Mouse (Mus musculus) stomach, postnatal 0 days (tissue): Measurements from ENCODE around the gene Otulinl. TPM values are rescaled to one million over a fixed set of nuclear protein-coding genes. Genes with fewer than 3 reads are reported as not detected.

Experiments
- ATAC-seq: fragments of 200-750 bp; cut with Nextera tagmentation; 2 replicates; pipeline ENCODE4 v1.8.0; 2017; ENCODE audit not compliant: low FRiP score, low TSS enrichment
- DNase-seq: peaks from one replicate; pipeline ENCODE4 v3.0.0-alpha.2; 2016; ENCODE audit warnings: low spot score
- H3K27ac ChIP-seq: fragments of 300-500 bp; sonication (generic); replicated peaks from 2 replicates; pipeline ENCODE4 v1.5.1; 2014; ENCODE audit warnings: mild to moderate bottlenecking, control low read depth
- H3K27me3 ChIP-seq: fragments of 300-500 bp; sonication (generic); 2 replicates; pipeline ENCODE4 v1.6.1; 2014; ENCODE audit warnings: low read length; ENCODE audit not compliant: control insufficient read depth, insufficient read depth
- H3K36me3 ChIP-seq: fragments of 300-500 bp; sonication (generic); 2 replicates; pipeline ENCODE4 v1.6.1; 2014; ENCODE audit warnings: low read length, mixed read lengths; ENCODE audit not compliant: control insufficient read depth, insufficient read depth
- H3K4me1 ChIP-seq: fragments of 300-500 bp; sonication (generic); replicated peaks from 2 replicates; pipeline ENCODE4 v1.6.1; 2014; ENCODE audit warnings: antibody characterized with exemption; ENCODE audit not compliant: control insufficient read depth, insufficient read depth
- H3K4me2 ChIP-seq: fragments of 300-500 bp; sonication (generic); replicated peaks from 2 replicates; pipeline ENCODE4 v1.6.1; 2014; ENCODE audit warnings: low read depth, mild to moderate bottlenecking, control low read depth, moderate library complexity
- H3K4me3 ChIP-seq: fragments of 300-500 bp; sonication (generic); 2 replicates; pipeline ENCODE4 v1.5.1; 2014; ENCODE audit warnings: low read depth, low read length, control low read depth
- H3K9ac ChIP-seq: fragments of 300-500 bp; sonication (generic); 2 replicates; pipeline ENCODE4 v1.6.1; 2014; ENCODE audit warnings: mild to moderate bottlenecking, low read length, control low read depth, mixed read lengths
- H3K9me3 ChIP-seq: fragments of 300-500 bp; sonication (generic); 2 replicates; pipeline ENCODE4 v1.6.1; 2016; ENCODE audit warnings: low read length; ENCODE audit not compliant: control insufficient read depth
- CTCF ChIP-seq: IDR thresholded peaks from 2 replicates; pipeline ENCODE4 v1.5.1; 2016; ENCODE audit warnings: antibody characterized with exemption, low read depth, mild to moderate bottlenecking, moderate library complexity
- EP300 ChIP-seq: optimal IDR thresholded peaks from 2 replicates; pipeline ENCODE3; 2016; ENCODE audit warnings: antibody characterized with exemption
- WGBS: fragments of 180-500 bp; shearing (Covaris S2); extraction: QIAGEN DNeasy Blood & Tissue Kit; methylation state at CpG from one replicate; pipeline ENCODE4 v1.1.7; 2014; 5-methylcytosine and 5-hydroxymethylcytosine counted together
- polyA plus RNA-seq: library from polyadenylated mRNA; unstranded; fragments of >200 nt; fragmentation: Nextera tagmentation; extraction: Ambion mirVana; gene quantifications from 2 replicates; pipeline ENCODE4 v1.2.1, GENCODE M21; 2015

Gene Otulinl
- polyA plus RNA-seq, 1 experiment from 2014 or later = 15.2 TPM

GRCm38 (mm10) chr15:27642895-27643294 lies 38.5 kb downstream of the Otulinl start:
- no peak for ATAC-seq
- Histone ChIP-seq H3K4me3 (no peak overlapping the region), H3K9ac (no peak overlapping the region), H3K36me3 (no peaks in the 10 kb centered on the region), H3K27me3 (no peaks in the 10 kb centered on the region), H3K4me1 (no peaks in the 10 kb centered on the region), H3K4me2 (no peak overlapping the region), H3K9me3 (no peaks in the 10 kb centered on the region), H3K27ac (no peak overlapping the region)
- DNase-seq = no peak
- TF ChIP-seq EP300 (no peak), CTCF (peak; percentile 77)
- WGBS = 90% methylated on average over 3 of the region's 3 CpGs

GRCm38 (mm10) chr15:27641171-27641570 lies 40.2 kb downstream of the Otulinl start:
- H3K27me3 ChIP-seq = no peaks in the 10 kb centered on the region
- no peak for TF ChIP-seq EP300
- no peak for TF ChIP-seq CTCF
- no peak overlapping the region for H3K9ac ChIP-seq
- H3K4me2 ChIP-seq = no peak overlapping the region
- ATAC-seq = no peak
- 47% methylated on average over 12 of the region's 12 CpGs for WGBS
- no peak for DNase-seq
- H3K36me3 ChIP-seq = no peaks in the 10 kb centered on the region
- no peak overlapping the region for H3K4me3 ChIP-seq
- H3K4me1 ChIP-seq = no peaks in the 10 kb centered on the region
- no peak overlapping the region for H3K27ac ChIP-seq
- no peaks in the 10 kb centered on the region for H3K9me3 ChIP-seq

- no peak overlapping the region for H3K4me3 ChIP-seq
- H3K4me2 ChIP-seq = no peak overlapping the region
- no peaks in the 10 kb centered on the region for H3K36me3 ChIP-seq
- no peaks in the 10 kb centered on the region for H3K27me3 ChIP-seq
- DNase-seq (no peak), ATAC-seq (no peak)
- TF ChIP-seq CTCF (no peak), EP300 (no peak)
- no peak overlapping the region for H3K9ac ChIP-seq
- peaks cover under 1% of the 10 kb centered on the region; the same call in 1 of the 2 replicates for H3K4me1 ChIP-seq
- H3K9me3 ChIP-seq = no peaks in the 10 kb centered on the region
- peak overlapping the region; percentile 65 for H3K27ac ChIP-seq
- WGBS = 55% methylated on average over 8 of the region's 8 CpGs
Measured at GRCm38 (mm10) chr15:27633941-27634900, 47.2 kb downstream of the Otulinl start.

GRCm38 (mm10) chr15:27630601-27631383 lies 50.6 kb downstream of the Otulinl start, which contains the start of gene Otulin:
TSS of gene Otulin (minus strand) at chr15:27630693.
- TF ChIP-seq CTCF (peak; percentile 31; the same call in 1 of the 2 replicates), EP300 (no peak)
- 7% methylated on average over 49 of the region's 56 CpGs for WGBS

GRCm38 (mm10) chr15:27629800-27630600 lies 51.4 kb downstream of the Otulinl start:
- DNase-seq = peak; percentile 35
- peak overlapping the region; percentile 83 for H3K27ac ChIP-seq

More at GRCm38 (mm10) chr15:27630601-27631383, 50.6 kb downstream of the Otulinl start, which contains the start of gene Otulin:
- peak within 1 kb of the TSS; percentile 80 for H3K4me3 ChIP-seq
- ATAC-seq (peak; percentile 98), DNase-seq (peak; percentile 98)
- H3K9me3 ChIP-seq = no peaks in the 10 kb centered on the region
- peak within 1 kb of the TSS; percentile 93 for H3K9ac ChIP-seq
- peak within 1 kb of the TSS; percentile 82 for H3K4me2 ChIP-seq
- H3K27me3 ChIP-seq = no peaks in the 10 kb centered on the region
- H3K4me1 ChIP-seq = peaks cover 5% of the 10 kb centered on the region; the same call in 1 of the 2 replicates
- H3K27ac ChIP-seq = peak within 1 kb of the TSS; percentile 83
- 0 out of 2 replicates have a peak, but pooled peaks cover under 1% of the 10 kb centered on the region for H3K36me3 ChIP-seq

More at GRCm38 (mm10) chr15:27629800-27630600, 51.4 kb downstream of the Otulinl start:
- Histone ChIP-seq H3K4me1 (peaks cover 5% of the 10 kb centered on the region; the same call in 1 of the 2 replicates), H3K4me2 (peak overlapping the region; percentile 82), H3K9ac (peak overlapping the region; percentile 93), H3K36me3 (0 out of 2 replicates have a peak, but pooled peaks cover 4% of the 10 kb centered on the region), H3K4me3 (peak overlapping the region; percentile 80), H3K27me3 (no peaks in the 10 kb centered on the region), H3K9me3 (no peaks in the 10 kb centered on the region)
- ATAC-seq = peak; percentile 79
- 2% methylated on average over 26 of the region's 53 CpGs for WGBS
- TF ChIP-seq EP300 (no peak), CTCF (no peak)
